11 mouse cellular contexts compared by ENCODE assay signal in genomic region chr15:78863852-78864253, GRCm38 (mm10). TPM values are rescaled to one million over a fixed set of nuclear protein-coding genes. Genes with fewer than 3 reads are reported as not detected.
DNase-seq lines count a peak whose midpoint lies in the region; ATAC-seq and TF ChIP-seq lines count a peak whose summit lies in the region.
"Had no signal": no experiment of that assay in that cellular context is flagged by ENCODE, and none has a peak within 500 bp of the region (broad histone marks: within the 10 kb centered on the region; RNA-seq: fewer than 3 reads in every experiment).

No protein-coding gene starts in this region.

- H3K27ac ChIP-seq in spleen, adult 2 months (ENCODE audit: insufficient read depth, low read length), result peak overlapping the region; percentile 48

- no peaks in the 10 kb centered on the region for H3K36me3 ChIP-seq in spleen, adult 2 months (ENCODE audit: control insufficient read depth, insufficient read depth, low read length)
- H3K36me3 ChIP-seq: forebrain, embryonic 12.5 days had no signal

- peaks cover 6% of the 10 kb centered on the region; the same call in 1 of the 2 replicates for H3K4me1 ChIP-seq in spleen, adult 2 months (ENCODE audit: control insufficient read depth, insufficient read depth, insufficient read length)

- WGBS in spleen, adult 2 months, result 41% methylated on average over 13 of the region's 13 CpGs

- H3K27me3 ChIP-seq in spleen, adult 2 months (ENCODE audit: control insufficient read depth, insufficient read depth, low read length), result no peaks in the 10 kb centered on the region

- TF ChIP-seq CTCF in spleen, adult 2 months (IDR thresholded peaks at IDR 0.05; ENCODE audit: extremely low read depth, insufficient read depth, insufficient read length, insufficient replicate concordance), result no peak

- peak; percentile 44 for DNase-seq in gastrocnemius, adult 18-20 months (ENCODE audit: low spot score)
- DNase-seq in gastrocnemius, postnatal 25 days, result no peak
- DNase-seq in spleen, adult 2 months (ENCODE audit: low read depth in 1 of 2, low spot score in 2 of 2), result no peak
- DNase-seq in spleen, adult 18-20 months, result no peak
- DNase-seq in right cerebral cortex, postnatal 36 days (ENCODE audit: low spot score in 2 of 2), result no peak
- DNase-seq in MN1 (ENCODE audit: low spot score), result no peak
- no peak for DNase-seq in cerebellum, adult 8-10 months
- DNase-seq: cerebellum, adult 18-20 months; left cerebral cortex, postnatal 4 days had no signal

- peak; percentile 62 for ATAC-seq in megakaryocyte, adult 5-6 weeks (ENCODE audit: poor library complexity, severe bottlenecking)

- no peak for TF ChIP-seq POLR2A in spleen, adult 2 months (IDR thresholded peaks at IDR 0.05; ENCODE audit: low read depth, low read length)

- no peak overlapping the region for H3K4me3 ChIP-seq in spleen, adult 2 months (ENCODE audit: extremely low read depth, insufficient read depth, insufficient read length)
- H3K4me3 ChIP-seq: forebrain, embryonic 12.5 days had no signal

RNA-seq across cellular contexts. Expression of gene Lgals2, which starts 8.5 kb away (rescaled TPM):
- not detected for total RNA-seq in gastrocnemius, adult 18-20 months (2021)
- total RNA-seq in gastrocnemius, postnatal 25 days (2021), result not detected
- 0.32 and 0.73 TPM in 2 replicates for polyA plus RNA-seq in spleen, adult 2 months (2012; rRNA removed)
- total RNA-seq in megakaryocyte, adult 5-6 weeks (2015), result not detected in 2 replicates
- 0.26 TPM in 1 of 2 replicates, not detected in the other for total RNA-seq in megakaryocyte, adult 5-6 weeks (2017)
- total RNA-seq: left cerebral cortex, postnatal 4 days had no signal
- polyA plus RNA-seq: forebrain, embryonic 12.5 days had no signal

RNA-seq across cellular contexts. Expression of gene Gga1, which starts 13.1 kb away (rescaled TPM):
- 10 to 100 TPM; 42.8 to 46.6 TPM for total RNA-seq in gastrocnemius, adult 18-20 months (2021)
- 10 to 100 TPM; 33.5 to 34.2 TPM for total RNA-seq in gastrocnemius, postnatal 25 days (2021)
- polyA plus RNA-seq in spleen, adult 2 months (2012; rRNA removed), result 70.2 and 89.3 TPM in 2 replicates
- total RNA-seq in megakaryocyte, adult 5-6 weeks (2015), result 46.0 and 52.6 TPM in 2 replicates
- total RNA-seq in megakaryocyte, adult 5-6 weeks (2017), result 20.8 and 28.9 TPM in 2 replicates

RNA-seq across cellular contexts. Expression of gene Cdc42ep1, which starts 21.4 kb away (rescaled TPM):
- 1 to 10 TPM; 5.2 to 9.5 TPM for total RNA-seq in gastrocnemius, adult 18-20 months (2021)
- total RNA-seq in gastrocnemius, postnatal 25 days (2021), result 10 to 100 TPM in 1 of 2 experiments, 1 to 10 TPM in 1; 9.3 to 10.5 TPM
- 29.6 and 31.3 TPM in 2 replicates for polyA plus RNA-seq in spleen, adult 2 months (2012; rRNA removed)
- total RNA-seq in megakaryocyte, adult 5-6 weeks (2015), result not detected in 2 replicates
- total RNA-seq in megakaryocyte, adult 5-6 weeks (2017), result 0.26 TPM in 1 of 2 replicates, not detected in the other

RNA-seq across cellular contexts. Expression of gene Gm49510, which starts 35.6 kb away (rescaled TPM):
- total RNA-seq in gastrocnemius, adult 18-20 months (2021), result not detected
- total RNA-seq in gastrocnemius, postnatal 25 days (2021), result under 1 TPM in 1 of 2 experiments, not detected in 1; 0.11 TPM
- 0.12 and 0.13 TPM in 2 replicates for polyA plus RNA-seq in spleen, adult 2 months (2012; rRNA removed)
- not detected in 2 replicates for total RNA-seq in megakaryocyte, adult 5-6 weeks (2015)
- total RNA-seq in megakaryocyte, adult 5-6 weeks (2017), result 1.1 and 2.0 TPM in 2 replicates
- total RNA-seq: left cerebral cortex, postnatal 4 days had no signal
- polyA plus RNA-seq: forebrain, embryonic 12.5 days had no signal

RNA-seq across cellular contexts. Expression of gene Sh3bp1, which starts 35.7 kb away (rescaled TPM):
- 1 to 10 TPM; 1.0 to 1.9 TPM for total RNA-seq in gastrocnemius, adult 18-20 months (2021)
- total RNA-seq in gastrocnemius, postnatal 25 days (2021), result 1 to 10 TPM; 2.6 to 3.1 TPM
- 182 and 272 TPM in 2 replicates for polyA plus RNA-seq in spleen, adult 2 months (2012; rRNA removed)
- 46.5 and 53.3 TPM in 2 replicates for total RNA-seq in megakaryocyte, adult 5-6 weeks (2015)
- 34.0 and 38.2 TPM in 2 replicates for total RNA-seq in megakaryocyte, adult 5-6 weeks (2017)

Comparison
In these comparisons a context has a peak if more than half of its experiments do, and no peak if none do; other contexts are left out.
1. RNA of gene Cdc42ep1, which starts 21.4 kb away (total RNA-seq): 9.3 to 10.5 TPM in gastrocnemius, postnatal 25 days and 5.2 to 9.5 TPM in gastrocnemius, adult 18-20 months; 0.26 TPM in megakaryocyte, adult 5-6 weeks; every median in the first group is over 4 times any median in the second.